Mouse (Mus musculus): ENCODE results near the gene Tmem222. TPM values are rescaled to one million over a fixed set of nuclear protein-coding genes. Genes with fewer than 3 reads are reported as not detected.
A peak's percentile ranks its signal among the peaks of the same experiment; 100 is the strongest.

Gene Tmem222
- polyA plus RNA-seq, 1 experiment from 2014 or later: 57.1 TPM

GRCm38 (mm10) chr4:133285299-133285698 lies 7.7 kb upstream of the Tmem222 start:
- no peaks in the 10 kb centered on the region for H3K27me3 ChIP-seq (replicated peaks)
- no peaks in the 10 kb centered on the region for H3K36me3 ChIP-seq
- no peak for ATAC-seq (ENCODE audit: extremely low read depth, insufficient number of reproducible peaks, low FRiP score, low TSS enrichment)
- 55% methylated on average over 3 of the region's 3 CpGs for WGBS
- H3K4me2 ChIP-seq: peak overlapping the region; percentile 8; the same call in 1 of the 2 replicates
- H3K4me1 ChIP-seq: peaks cover 43% of the 10 kb centered on the region
- no peak overlapping the region for H3K4me3 ChIP-seq
- H3K9me3 ChIP-seq: no peaks in the 10 kb centered on the region
- 0 out of 2 replicates have a peak overlapping the region, but pooled peaks have one; percentile 36 for H3K27ac ChIP-seq (replicated peaks)
- no peak overlapping the region for H3K9ac ChIP-seq

- ATAC-seq (ENCODE audit: extremely low read depth, insufficient number of reproducible peaks, low FRiP score, low TSS enrichment): no peak
- Histone ChIP-seq H3K36me3 (no peaks in the 10 kb centered on the region), H3K9ac (peak overlapping the region; percentile 45; the same call in 1 of the 2 replicates), H3K9me3 (no peaks in the 10 kb centered on the region), H3K4me3 (no peak overlapping the region), H3K4me1 (peaks cover 49% of the 10 kb centered on the region), H3K4me2 (peak overlapping the region; percentile 18; the same call in 1 of the 2 replicates), H3K27me3 (replicated peaks) (no peaks in the 10 kb centered on the region), H3K27ac (replicated peaks) (peak overlapping the region; percentile 71)
- WGBS: 15% methylated on average over 4 of the region's 4 CpGs
These were observed 5.1 kb upstream of the Tmem222 start for GRCm38 (mm10) chr4:133282656-133283055.

- 24% methylated on average over 5 of the region's 5 CpGs for whole genome bisulfite sequencing
- peak overlapping the region; percentile 45 for H3K9ac ChIP-seq
- peaks cover 49% of the 10 kb centered on the region for H3K4me1 ChIP-seq
- ATAC-seq (ENCODE audit: extremely low read depth, insufficient number of reproducible peaks, low FRiP score, low TSS enrichment): no peak
- H3K36me3 ChIP-seq: no peaks in the 10 kb centered on the region
- peak overlapping the region; percentile 18 for H3K4me2 ChIP-seq
- H3K27ac ChIP-seq (replicated peaks): peak overlapping the region; percentile 71
- H3K9me3 ChIP-seq: no peaks in the 10 kb centered on the region
- H3K27me3 ChIP-seq (replicated peaks): no peaks in the 10 kb centered on the region
- H3K4me3 ChIP-seq: no peak overlapping the region
These were observed 4.4 kb upstream of the Tmem222 start for GRCm38 (mm10) chr4:133281951-133282481.

- H3K4me1 ChIP-seq: peaks cover 52% of the 10 kb centered on the region
- no peaks in the 10 kb centered on the region for H3K36me3 ChIP-seq
- no peaks in the 10 kb centered on the region for H3K27me3 ChIP-seq (replicated peaks)
- WGBS: 19% methylated on average over 7 of the region's 7 CpGs
- H3K27ac ChIP-seq (replicated peaks): peak overlapping the region; percentile 71
- H3K9me3 ChIP-seq: no peaks in the 10 kb centered on the region
- no peak for ATAC-seq (ENCODE audit: extremely low read depth, insufficient number of reproducible peaks, low FRiP score, low TSS enrichment)
- H3K9ac ChIP-seq: peak overlapping the region; percentile 45; the same call in 1 of the 2 replicates
- H3K4me3 ChIP-seq: no peak overlapping the region
- peak overlapping the region; percentile 18 for H3K4me2 ChIP-seq
These were observed 3.9 kb upstream of the Tmem222 start for GRCm38 (mm10) chr4:133281513-133281912.

GRCm38 (mm10) chr4:133278482-133278881 lies 890 bp upstream of the Tmem222 start:
- Histone ChIP-seq H3K27ac (replicated peaks) (peak overlapping the region; percentile 93), H3K4me2 (peak overlapping the region; percentile 91), H3K4me1 (peaks cover 46% of the 10 kb centered on the region), H3K9me3 (no peaks in the 10 kb centered on the region), H3K4me3 (peak overlapping the region; percentile 94), H3K27me3 (replicated peaks) (no peaks in the 10 kb centered on the region), H3K36me3 (peaks cover 15% of the 10 kb centered on the region; the same call in 1 of the 2 replicates), H3K9ac (peak overlapping the region; percentile 95; the same call in 1 of the 2 replicates)
- no peak for ATAC-seq (ENCODE audit: extremely low read depth, insufficient number of reproducible peaks, low FRiP score, low TSS enrichment)
- WGBS: 82% methylated on average over 3 of the region's 3 CpGs

- Histone ChIP-seq H3K4me3 (peak overlapping the region; percentile 94), H3K27ac (replicated peaks) (peak overlapping the region; percentile 93), H3K36me3 (peaks cover 15% of the 10 kb centered on the region; the same call in 1 of the 2 replicates), H3K4me2 (peak overlapping the region; percentile 91), H3K27me3 (replicated peaks) (no peaks in the 10 kb centered on the region), H3K9me3 (no peaks in the 10 kb centered on the region), H3K4me1 (peaks cover 46% of the 10 kb centered on the region), H3K9ac (peak overlapping the region; percentile 95)
- no peak for ATAC-seq (ENCODE audit: extremely low read depth, insufficient number of reproducible peaks, low FRiP score, low TSS enrichment)
- WGBS: 24% methylated on average over 6 of the region's 6 CpGs
These were observed 475 bp upstream of the Tmem222 start for GRCm38 (mm10) chr4:133278067-133278466.

- Histone ChIP-seq H3K4me1 (peaks cover 7% of the 10 kb centered on the region), H3K9ac (no peak overlapping the region), H3K27me3 (replicated peaks) (no peaks in the 10 kb centered on the region), H3K4me3 (no peak overlapping the region), H3K36me3 (peaks cover 62% of the 10 kb centered on the region), H3K27ac (replicated peaks) (no peak overlapping the region), H3K4me2 (no peak overlapping the region), H3K9me3 (no peaks in the 10 kb centered on the region)
- ATAC-seq (ENCODE audit: extremely low read depth, insufficient number of reproducible peaks, low FRiP score, low TSS enrichment): no peak
- 89% methylated on average over 9 of the region's 9 CpGs for WGBS
These were observed 6.7 kb downstream of the Tmem222 start for GRCm38 (mm10) chr4:133270929-133271328.

GRCm38 (mm10) chr4:133269596-133269995 lies 8.0 kb downstream of the Tmem222 start:
- H3K27ac ChIP-seq (replicated peaks): no peak overlapping the region
- H3K4me1 ChIP-seq: no peaks in the 10 kb centered on the region
- H3K27me3 ChIP-seq (replicated peaks): no peaks in the 10 kb centered on the region
- no peak overlapping the region for H3K4me3 ChIP-seq
- H3K9me3 ChIP-seq: no peaks in the 10 kb centered on the region
- 81% methylated on average over 3 of the region's 3 CpGs for WGBS
- ATAC-seq (ENCODE audit: extremely low read depth, insufficient number of reproducible peaks, low FRiP score, low TSS enrichment): no peak
- peaks cover 69% of the 10 kb centered on the region for H3K36me3 ChIP-seq
- no peak overlapping the region for H3K4me2 ChIP-seq
- H3K9ac ChIP-seq: no peak overlapping the region

- Histone ChIP-seq H3K4me3 (no peak overlapping the region), H3K9ac (no peak overlapping the region), H3K4me2 (no peak overlapping the region), H3K27me3 (replicated peaks) (no peaks in the 10 kb centered on the region), H3K36me3 (peaks cover 69% of the 10 kb centered on the region), H3K4me1 (no peaks in the 10 kb centered on the region), H3K9me3 (no peaks in the 10 kb centered on the region), H3K27ac (replicated peaks) (no peak overlapping the region)
- WGBS: 88% methylated on average over 3 of the region's 3 CpGs
- ATAC-seq (ENCODE audit: extremely low read depth, insufficient number of reproducible peaks, low FRiP score, low TSS enrichment): no peak
These were observed 8.7 kb downstream of the Tmem222 start for GRCm38 (mm10) chr4:133268931-133269330.

GRCm38 (mm10) chr4:133266248-133266880 lies 11.2 kb downstream of the Tmem222 start:
- no peak overlapping the region for H3K4me3 ChIP-seq
- H3K27me3 ChIP-seq (replicated peaks): no peaks in the 10 kb centered on the region
- peaks cover 74% of the 10 kb centered on the region for H3K36me3 ChIP-seq
- no peak overlapping the region for H3K4me2 ChIP-seq
- no peaks in the 10 kb centered on the region for H3K4me1 ChIP-seq
- no peak overlapping the region for H3K27ac ChIP-seq (replicated peaks)
- H3K9me3 ChIP-seq: no peaks in the 10 kb centered on the region
- 86% methylated on average over 12 of the region's 12 CpGs for WGBS
- ATAC-seq (ENCODE audit: extremely low read depth, insufficient number of reproducible peaks, low FRiP score, low TSS enrichment): no peak
- H3K9ac ChIP-seq: no peak overlapping the region

- no peak for ATAC-seq (ENCODE audit: extremely low read depth, insufficient number of reproducible peaks, low FRiP score, low TSS enrichment)
- Histone ChIP-seq H3K36me3 (peaks cover 74% of the 10 kb centered on the region), H3K27ac (replicated peaks) (no peak overlapping the region), H3K9me3 (no peaks in the 10 kb centered on the region), H3K27me3 (replicated peaks) (0 out of 2 replicates have a peak, but pooled peaks cover 4% of the 10 kb centered on the region), H3K9ac (no peak overlapping the region), H3K4me3 (no peak overlapping the region), H3K4me2 (no peak overlapping the region), H3K4me1 (no peaks in the 10 kb centered on the region)
- 85% methylated on average over 4 of the region's 4 CpGs for WGBS
These were observed 11.8 kb downstream of the Tmem222 start for GRCm38 (mm10) chr4:133265759-133266158.

GRCm38 (mm10) chr4:133265297-133265696 lies 12.3 kb downstream of the Tmem222 start:
- H3K27ac ChIP-seq (replicated peaks): no peak overlapping the region
- no peaks in the 10 kb centered on the region for H3K9me3 ChIP-seq
- WGBS: 88% methylated on average over 3 of the region's 3 CpGs
- no peak overlapping the region for H3K9ac ChIP-seq
- no peak overlapping the region for H3K4me3 ChIP-seq
- no peak overlapping the region for H3K4me2 ChIP-seq
- H3K27me3 ChIP-seq (replicated peaks): 0 out of 2 replicates have a peak, but pooled peaks cover 4% of the 10 kb centered on the region
- ATAC-seq (ENCODE audit: extremely low read depth, insufficient number of reproducible peaks, low FRiP score, low TSS enrichment): no peak
- no peaks in the 10 kb centered on the region for H3K4me1 ChIP-seq
- H3K36me3 ChIP-seq: peaks cover 70% of the 10 kb centered on the region

Measured in heart, embryonic 13.5 days (tissue).